Mouse (Mus musculus) neural tube, embryonic 10.5 days (tissue): ENCODE measurements at regions not wholly inside any gene's neighbourhood (a gene's known extent, or its start where the extent isn't known, plus 50 kb on each side); places are given as distances from the start of the nearest gene placed in this dataset.

Source experiments
- DNase-seq: peaks from one replicate; pipeline ENCODE4 v3.0.0-alpha.2; 2017; ENCODE audit warnings: low spot score; ENCODE audit errors: extremely low spot score

- DNase-seq, result no peak
Observed at GRCm38 (mm10) chr6:117279297-117279696, 111.0 kb downstream of the Cxcl12 start.

GRCm38 (mm10) chr6:117279786-117280411 is 111.6 kb downstream of the Cxcl12 start:
- no peak for DNase-seq

GRCm38 (mm10) chr6:117280911-117281310 is 112.6 kb downstream of the Cxcl12 start:
- DNase-seq, result no peak

GRCm38 (mm10) chr6:117283616-117284015 is 115.3 kb downstream of the Cxcl12 start:
- no peak for DNase-seq

- no peak for DNase-seq
Observed at GRCm38 (mm10) chr6:117284376-117285106, 116.2 kb downstream of the Cxcl12 start.

GRCm38 (mm10) chr6:117287396-117287795 is 119.1 kb downstream of the Cxcl12 start:
- DNase-seq, result no peak

- DNase-seq, result no peak
Observed at GRCm38 (mm10) chr6:117293780-117294465, 125.6 kb downstream of the Cxcl12 start.

GRCm38 (mm10) chr6:117297918-117298317 is 129.6 kb downstream of the Cxcl12 start:
- no peak for DNase-seq

- no peak for DNase-seq
Observed at GRCm38 (mm10) chr6:117299503-117300288, 131.4 kb downstream of the Cxcl12 start.

GRCm38 (mm10) chr6:117303361-117303760 is 135.0 kb downstream of the Cxcl12 start:
- no peak for DNase-seq

- no peak for DNase-seq
Observed at GRCm38 (mm10) chr6:117305736-117306250, 137.5 kb downstream of the Cxcl12 start.

GRCm38 (mm10) chr6:117308636-117309035 is 140.3 kb downstream of the Cxcl12 start:
- DNase-seq, result no peak

- no peak for DNase-seq
Observed at GRCm38 (mm10) chr6:117312891-117313781, 144.8 kb downstream of the Cxcl12 start.

GRCm38 (mm10) chr6:117313944-117314566 is 145.7 kb downstream of the Cxcl12 start:
- no peak for DNase-seq

- no peak for DNase-seq
Observed at GRCm38 (mm10) chr6:117323301-117323700, 155.0 kb downstream of the Cxcl12 start.

- no peak for DNase-seq
Observed at GRCm38 (mm10) chr6:117323850-117324249, 155.5 kb downstream of the Cxcl12 start.

- DNase-seq, result peak; percentile 48
Observed at GRCm38 (mm10) chr6:117326835-117327775, 158.8 kb downstream of the Cxcl12 start.

- no peak for DNase-seq
Observed at GRCm38 (mm10) chr6:117329164-117329939, 161.0 kb downstream of the Cxcl12 start.
